Mouse (Mus musculus): ENCODE data around the gene Melk.
A peak's percentile ranks its signal among the peaks of the same experiment; 100 is the strongest.

Gene Melk

DNA sequence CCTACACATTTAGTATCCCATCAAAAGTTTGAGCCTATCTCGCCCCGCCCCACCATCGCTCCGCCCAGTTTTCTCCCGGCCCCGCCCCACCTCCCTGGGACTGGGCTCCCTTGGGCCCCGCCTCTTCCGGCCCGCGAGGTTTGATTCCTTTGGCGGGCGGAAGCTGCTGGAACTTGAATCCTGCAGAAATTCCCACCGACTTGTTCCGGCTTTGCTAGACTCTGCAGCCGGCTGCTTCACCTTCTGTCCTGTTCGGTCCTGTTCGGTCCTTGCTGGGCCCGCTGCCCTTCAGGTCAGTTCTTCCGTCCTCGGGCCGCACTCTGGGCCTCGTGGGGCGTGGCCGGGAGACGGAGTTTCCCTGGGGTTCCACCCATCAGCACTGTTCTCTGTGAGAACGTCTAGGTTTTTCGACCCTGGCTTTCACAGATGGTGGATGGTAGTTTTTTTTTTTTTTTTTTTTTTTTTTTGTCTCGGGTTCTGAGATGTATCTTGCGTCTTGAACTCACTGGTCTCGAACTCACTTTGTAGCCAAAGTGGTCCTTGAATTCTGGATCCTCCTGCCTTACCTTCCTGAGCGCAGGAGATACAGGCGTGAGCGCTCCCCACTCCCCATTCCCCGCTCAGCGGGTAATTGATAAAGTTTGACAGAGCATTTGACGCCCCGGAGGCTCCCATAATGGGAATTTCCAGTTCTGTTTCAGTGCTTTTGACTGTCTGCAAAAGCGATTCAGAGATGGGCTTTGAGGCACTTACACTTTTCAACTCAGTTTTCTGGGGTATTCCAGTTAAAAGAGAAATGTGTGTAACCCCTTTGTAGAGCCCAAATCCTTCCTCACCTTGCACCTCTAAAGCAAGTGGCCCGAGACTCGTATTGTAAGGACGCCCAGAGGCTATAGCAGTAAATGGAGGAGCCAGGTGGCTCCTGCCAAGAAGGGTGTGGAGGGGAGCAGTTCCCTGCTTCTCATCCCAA, at the start of gene Melk:
Gene Melk (plus strand): TSS at position 96 of the 970 bp plus-strand sequence.
- peak; percentile 71 to 76 for DNase-seq

DNA sequence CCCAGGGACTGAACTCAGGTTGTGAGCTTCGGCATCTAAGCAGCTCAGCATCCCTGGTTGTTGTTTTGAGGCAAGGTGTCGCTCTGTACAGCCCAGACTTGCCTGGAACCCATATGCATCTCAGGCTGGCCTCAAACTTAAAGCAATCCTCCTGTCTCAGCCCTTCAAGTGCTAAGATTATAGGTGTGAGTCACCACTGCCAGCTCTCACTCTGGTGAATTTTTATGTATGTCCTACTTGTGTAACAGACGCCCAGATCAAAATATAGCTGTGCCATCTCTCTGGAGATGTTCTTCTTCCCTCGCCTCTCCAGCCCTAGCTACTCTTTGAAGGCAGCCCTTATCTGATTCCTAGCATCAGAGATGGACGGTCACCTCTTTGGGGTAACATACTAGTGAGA, 49.2 kb upstream of the Melk start:
- DNase-seq, result no peak

DNA sequence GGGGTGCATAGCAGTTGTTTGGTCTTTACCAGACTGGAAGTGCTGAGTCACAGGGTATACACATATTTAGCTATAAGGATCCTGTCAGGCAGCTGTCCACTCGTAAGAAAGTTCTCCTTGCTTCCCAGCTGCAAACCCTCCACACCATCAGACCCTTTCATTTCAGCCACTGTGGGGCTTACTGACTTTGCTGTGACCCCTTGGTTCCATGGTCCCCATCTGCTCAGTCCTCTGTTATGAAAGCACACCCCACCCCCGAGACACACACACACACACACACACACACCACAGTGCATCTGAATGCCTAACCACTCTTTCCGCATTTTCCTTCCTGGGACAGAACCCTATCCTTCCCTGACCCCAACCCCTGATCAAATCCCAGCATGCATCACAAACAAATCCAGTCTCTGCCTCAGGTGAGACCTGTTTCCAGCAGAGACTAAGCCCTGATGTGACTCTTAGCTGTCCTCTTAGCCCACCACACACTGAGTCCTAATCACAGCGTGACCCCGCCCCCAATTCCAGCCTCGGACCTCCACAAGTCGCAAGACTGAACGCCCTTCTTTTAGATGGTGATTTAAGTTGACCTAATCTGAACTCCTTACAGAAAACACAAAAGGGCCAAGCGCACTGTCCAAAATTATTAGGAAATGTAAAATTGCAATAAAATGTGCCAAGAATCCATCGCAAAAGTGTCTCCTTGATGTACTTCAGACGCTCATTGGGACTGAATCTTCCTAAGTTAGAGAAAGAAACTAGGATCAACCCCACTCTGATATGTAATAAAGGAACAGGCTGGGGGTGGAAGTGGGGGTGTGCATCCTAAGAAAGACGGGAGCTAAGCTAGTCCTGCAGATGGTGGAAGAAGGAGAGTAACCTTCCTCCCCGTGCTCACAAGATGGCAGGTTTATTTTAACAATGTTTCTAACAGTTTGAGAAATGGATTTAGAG, 48.4 kb upstream of the Melk start:
- DNase-seq, result no peak

DNA sequence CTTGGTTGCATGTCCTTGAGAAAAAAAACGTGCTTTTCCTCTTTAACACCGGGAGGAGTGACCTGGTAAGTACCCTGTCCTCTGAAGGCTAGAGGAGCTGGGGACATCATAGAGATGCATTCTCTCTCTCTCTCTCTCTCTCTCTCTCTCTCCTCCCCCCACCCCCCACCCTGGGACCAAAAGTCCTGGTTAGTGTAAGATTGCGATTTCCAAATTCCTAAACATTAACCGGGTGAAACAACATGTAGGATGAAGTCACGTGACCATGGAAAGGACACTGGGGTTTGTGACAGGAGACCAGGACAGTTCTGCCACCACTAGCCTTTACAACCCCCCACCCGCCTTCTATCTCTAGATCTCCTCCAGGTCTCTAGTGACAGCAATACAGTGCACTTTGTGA, 47.5 kb upstream of the Melk start:
- no peak for DNase-seq

DNA sequence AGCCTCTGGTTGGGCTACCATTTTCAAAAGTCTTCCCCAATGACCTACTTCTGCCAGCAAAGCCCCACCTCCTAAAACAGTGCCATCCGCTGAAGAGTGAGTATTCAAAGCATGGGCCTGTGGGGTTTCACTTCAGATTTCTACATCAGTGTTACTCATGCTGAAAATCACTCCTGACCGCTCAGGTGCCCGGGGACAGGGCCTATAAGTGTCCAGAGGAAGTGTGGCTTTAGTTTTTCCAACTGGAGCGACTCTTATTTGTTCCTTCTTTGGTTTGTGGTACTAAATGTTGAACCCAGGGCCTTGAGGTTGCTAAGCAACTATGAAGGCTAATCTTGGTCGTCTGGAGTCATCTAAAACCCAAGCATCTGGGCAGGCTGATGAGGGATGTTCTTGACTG, 46.1 kb upstream of the Melk start:
- no peak for DNase-seq

DNA sequence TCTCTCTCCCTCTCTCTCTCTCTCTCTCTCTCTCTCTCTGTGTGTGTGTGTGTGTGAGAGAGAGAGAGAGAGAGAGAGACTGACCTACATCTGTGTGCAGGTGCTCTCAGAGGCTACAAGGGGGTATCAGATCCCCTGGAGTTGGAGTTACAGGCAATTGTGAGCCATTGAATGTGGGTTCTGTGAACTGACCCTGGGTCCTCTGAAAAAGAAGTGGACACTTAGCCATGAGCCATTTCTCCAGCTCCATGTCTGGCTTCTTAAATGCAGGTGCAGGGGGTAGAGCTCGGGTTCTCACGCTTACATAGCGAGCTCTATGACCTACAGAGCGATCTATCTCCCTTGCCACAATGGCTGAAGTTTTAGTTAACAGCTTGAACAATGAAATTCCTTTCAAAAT, 41.5 kb upstream of the Melk start:
- no peak for DNase-seq

DNA sequence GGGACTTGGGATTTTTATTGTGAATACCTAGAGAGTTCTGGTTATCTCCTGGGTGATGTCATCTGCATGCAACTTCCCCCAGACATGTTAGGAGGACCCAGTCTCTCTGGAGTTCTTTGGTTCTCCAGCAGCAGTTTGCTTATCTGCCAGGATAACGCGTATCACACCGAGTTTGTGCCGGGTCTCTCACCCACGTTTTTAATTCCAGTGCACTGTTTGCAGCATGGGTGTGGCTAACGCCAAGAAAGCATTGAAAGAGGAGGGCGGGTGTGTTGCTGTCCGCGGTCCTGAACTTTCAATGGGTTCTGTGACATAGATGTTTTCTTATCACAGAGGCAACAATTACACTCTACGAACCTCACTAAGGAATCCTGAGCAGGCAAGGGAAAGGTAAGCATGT, 40.4 kb upstream of the Melk start:
- DNase-seq, result peak; percentile 45 to 54

DNA sequence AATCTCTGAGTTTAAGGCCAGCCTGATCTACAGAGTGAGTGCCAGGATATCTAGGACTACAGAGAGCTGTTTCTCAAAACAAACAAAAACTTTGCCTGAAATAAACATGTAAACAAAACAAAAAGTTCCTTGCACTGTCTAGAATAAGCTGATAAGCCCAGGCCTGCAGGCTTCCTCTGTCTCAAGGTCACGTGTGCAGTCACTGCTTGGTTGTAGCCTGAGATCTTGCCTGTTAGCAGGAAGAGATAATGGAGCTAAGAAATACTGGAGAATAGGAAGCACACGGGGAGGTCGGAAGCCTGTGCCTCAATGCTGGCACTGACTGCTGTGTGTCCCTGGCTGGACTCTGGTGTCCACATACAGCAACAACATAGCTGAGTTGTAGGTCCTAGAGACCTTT, 35.2 kb upstream of the Melk start:
- no peak for DNase-seq

DNA sequence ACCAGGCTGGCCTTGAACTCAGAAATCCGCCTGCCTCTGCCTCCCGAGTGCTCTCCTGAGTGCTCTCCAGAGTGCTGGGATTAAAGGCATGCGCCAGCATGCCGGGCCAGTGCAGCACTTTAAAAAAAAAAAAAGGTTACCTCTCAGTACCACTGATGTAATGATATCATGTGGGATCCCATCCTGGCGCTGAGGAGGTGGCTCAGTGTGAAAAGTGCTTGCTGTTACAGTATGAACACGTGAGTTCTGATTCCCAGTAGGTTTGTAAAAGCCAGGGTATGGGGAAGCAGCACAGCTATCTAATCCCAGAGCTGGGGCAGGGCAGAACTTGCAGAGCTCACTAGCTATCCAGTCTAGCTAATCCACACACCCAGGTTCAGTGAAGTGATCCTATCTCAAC, 33.2 kb upstream of the Melk start:
- DNase-seq, result no peak

DNA sequence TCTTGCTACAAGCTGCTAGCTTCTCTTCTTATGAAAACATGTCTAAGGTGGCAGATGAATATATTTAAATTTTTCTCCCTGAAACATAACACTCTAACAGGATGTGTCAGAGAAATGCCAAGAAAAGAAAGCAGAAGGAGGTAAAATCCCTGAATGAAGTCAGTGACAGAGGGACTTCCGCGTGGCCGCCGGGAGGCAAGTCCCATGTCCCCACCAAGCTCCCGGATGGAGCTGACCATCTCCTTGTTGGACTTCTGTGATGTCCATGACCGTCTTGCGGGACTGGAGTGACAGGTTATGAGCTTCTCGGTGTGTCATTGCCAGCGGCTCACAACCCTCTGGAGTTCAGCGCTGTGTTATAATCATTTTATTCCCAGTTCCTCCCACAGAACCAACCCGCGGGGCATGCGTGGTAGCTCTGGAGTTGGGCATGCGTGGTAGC, 31.3 kb upstream of the Melk start:
- DNase-seq, result no peak

DNA sequence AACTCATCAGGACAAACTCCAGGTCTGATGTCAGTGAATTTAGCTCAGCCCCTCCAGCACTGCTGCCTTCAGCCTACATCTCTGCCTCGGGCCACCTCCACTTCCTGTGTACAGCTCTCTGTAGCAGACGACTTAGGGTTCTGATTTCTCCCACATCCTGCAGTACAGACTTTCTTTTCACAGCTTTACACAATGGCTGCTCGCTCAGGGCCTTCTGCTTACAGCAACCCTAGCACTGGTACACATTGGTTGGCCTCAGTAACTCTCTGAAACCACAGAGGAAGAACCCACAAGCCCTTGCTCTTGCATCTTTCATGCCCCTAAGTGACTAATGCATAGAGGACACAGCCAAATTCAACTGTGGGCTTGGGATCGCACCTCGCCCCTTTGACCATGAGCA, 29.5 kb upstream of the Melk start:
- peak; percentile 24 to 39 for DNase-seq

DNA sequence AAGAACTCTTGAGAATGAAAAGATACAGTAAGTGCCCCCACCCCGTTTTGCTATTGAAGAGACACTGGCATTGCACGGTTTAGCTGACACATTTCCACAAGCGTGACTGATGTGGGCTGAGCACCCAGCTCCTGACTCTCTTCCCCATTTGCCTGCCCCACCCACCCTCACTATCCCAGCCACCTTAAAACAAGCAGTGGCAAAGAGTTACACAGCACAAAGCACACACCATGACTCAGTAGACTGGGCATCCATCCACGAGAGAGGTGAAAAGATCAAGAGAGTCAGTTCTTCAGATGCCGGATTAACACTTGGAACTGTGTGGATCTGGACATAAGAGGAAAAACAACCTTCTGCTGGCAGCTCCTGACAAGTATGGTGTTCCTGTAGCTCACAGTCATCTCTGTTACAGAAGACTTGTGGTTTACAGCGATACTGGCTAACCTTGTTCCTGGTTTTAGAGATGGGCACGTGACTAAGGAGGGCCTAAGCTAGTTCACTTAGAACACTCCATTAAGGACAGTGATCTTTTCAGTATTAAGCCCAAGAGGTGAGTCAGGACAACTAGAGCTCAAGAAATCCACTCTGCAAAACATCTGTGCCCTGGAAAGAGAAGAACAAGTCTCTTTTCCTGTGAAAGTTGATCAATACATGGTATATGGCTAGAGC, 18.9 kb upstream of the Melk start:
- DNase-seq, result no peak

DNA sequence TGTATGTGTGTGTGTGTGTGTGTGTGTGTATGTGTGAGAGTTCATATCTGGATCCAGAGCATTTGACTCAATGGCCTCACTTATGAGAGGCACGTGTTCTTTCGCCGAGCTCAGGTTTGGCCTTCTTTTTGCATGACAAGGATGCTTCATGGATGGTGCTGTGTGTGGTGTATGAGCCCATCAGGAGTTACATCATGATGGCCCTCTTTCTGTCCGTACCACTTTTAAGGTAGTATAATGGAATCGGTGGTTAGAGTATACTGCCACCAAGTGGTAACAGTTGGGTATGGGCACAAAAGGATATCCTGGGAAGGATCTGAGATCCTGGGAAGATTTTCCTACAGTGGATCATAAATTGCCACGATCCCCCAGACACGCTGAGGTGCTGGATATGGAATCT, 8.1 kb upstream of the Melk start:
- peak in 1 of 2 experiments; percentile 4 for DNase-seq

DNA sequence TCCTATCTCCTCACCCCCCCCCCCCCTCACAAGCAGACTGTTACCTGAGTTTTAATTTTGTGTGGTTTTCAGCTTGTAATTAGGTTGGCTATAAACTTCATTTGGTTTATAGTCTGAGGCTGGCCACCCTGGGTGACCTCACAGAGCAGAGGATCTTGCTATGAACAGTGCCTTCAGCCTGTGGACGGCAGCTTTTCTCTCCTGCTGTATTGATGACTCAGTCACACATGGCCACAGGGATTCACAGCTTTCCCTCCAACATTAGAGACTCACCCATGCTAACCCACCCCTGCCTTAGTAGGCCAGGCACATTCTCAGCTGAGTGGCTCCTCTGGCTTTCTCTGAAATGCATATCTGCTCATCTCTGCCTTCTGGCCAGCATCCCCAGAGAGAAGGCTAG, 4.8 kb upstream of the Melk start:
- no peak for DNase-seq

DNA sequence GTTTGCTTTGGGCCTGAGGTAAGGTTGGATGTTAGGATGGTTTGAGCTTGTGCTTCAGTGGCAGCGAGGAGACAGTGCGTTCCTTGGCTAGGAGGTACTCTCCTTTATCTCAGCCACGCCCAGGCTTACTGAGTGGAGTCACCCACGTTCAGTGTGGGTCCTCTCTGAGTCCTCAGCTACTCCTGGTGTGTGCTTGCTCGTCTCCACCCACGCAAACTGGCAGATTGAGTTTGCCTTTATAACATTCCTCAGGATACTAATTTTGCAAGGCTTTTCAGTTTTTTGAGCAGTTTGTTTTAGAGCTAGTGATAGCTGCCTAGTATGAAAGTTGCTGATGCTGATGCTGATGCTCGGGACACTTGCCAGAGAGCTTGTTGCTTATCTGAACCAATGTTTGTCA, 5.9 kb downstream of the Melk start:
- DNase-seq, result no peak

DNA sequence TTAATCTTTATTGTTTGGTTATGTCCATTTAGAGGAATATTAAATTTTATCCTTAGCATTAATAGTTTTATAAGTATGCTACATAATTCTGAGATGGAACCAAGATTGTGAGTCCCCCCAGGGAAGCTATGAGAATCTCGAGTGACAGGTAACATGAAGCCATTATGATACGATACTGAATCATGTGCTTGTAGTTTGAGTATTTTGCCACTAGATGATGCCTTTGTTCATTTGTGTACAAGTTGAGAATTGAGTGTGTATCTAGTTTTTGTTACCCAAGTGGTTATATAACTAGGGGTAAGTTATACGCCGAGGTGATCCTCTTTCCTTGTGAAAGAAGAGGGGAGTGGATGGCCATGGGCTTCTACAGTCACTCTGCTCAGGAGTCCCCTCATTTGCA, 9.8 kb downstream of the Melk start:
- no peak for DNase-seq

DNA sequence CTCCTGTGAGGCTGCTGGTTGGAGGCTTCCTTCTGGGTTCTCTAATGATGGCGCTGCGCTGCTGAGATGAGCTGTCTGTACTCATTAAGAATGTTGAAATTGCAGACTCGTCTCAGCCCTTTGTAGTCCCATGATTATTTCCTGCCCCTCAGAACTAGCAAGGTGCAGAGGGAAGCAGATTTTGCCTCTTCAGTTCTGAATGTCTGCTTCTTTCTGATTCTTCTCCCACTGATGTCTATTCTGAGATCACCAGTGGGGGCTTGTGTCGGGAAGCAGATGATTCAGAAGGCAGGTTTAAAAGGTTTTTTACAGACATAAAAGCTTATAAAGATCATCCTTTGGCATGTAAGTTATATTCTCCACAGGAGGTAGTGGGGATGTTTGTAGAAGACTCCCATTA, 10.2 kb downstream of the Melk start:
- no peak for DNase-seq

DNA sequence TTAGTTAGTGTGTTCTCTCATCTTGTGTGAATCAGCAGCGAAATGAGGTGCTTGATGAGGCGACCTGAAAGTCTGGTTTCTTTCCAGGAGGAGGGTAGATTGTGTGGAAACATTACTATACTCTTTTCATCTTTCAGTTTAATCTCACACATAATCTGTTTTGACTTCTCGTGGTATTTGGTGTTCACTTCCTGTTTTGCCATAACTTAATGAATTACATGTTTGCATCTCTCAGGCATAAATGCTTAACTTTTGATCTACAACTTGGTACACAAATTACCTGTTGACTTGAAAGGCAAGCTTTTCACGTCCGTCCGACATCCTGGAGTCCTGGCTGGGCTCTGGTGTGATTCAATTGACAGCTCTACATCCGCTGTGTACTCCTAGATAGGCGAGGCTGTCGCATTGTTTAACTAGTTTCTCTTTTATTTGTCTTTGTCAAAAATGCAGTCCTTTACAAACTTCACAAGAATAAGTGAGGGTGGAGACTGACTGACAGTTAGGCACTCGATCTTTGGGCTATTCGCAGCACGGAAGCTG, 15.7 kb downstream of the Melk start:
- DNase-seq, result no peak

DNA sequence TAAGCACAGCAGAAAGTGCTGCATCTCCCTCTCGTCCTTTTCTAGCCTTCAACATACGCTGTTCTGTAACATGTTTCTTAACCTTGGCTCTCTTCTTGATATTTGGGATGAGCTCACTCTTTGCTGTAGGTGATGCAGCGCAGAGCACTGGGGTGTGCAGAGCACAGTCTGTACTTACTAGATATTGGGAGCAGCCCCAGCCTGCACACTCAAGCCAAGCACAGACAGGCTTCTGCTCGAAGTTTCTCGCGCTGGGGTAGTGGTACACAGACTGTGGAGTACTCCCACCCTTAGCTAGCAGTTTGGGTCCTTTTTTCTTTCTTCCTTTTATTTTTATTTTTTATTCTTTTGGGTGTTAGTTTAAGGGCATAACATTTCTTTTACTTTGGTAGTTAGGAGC, 19.8 kb downstream of the Melk start:
- DNase-seq, result no peak

DNA sequence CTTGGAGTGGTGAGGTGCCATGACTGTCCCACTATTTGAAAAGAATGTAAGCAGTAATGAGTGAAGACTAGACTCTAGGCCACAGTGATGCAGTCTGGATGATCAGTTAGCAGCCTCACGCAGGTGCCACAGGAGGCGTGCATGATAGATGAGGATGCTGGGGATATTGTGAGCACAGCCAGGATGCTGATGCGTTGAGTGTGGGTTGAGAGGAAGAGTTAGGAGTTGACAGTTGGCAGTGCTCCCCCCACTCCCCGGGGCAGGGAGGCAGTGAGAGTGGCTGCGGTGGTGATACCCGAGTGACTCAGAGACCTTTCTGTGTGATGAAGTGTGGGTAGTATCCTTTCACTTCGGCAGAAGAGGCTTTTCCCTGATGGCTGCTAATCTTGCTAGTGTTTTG, 21.4 kb downstream of the Melk start:
- no peak for DNase-seq

DNA sequence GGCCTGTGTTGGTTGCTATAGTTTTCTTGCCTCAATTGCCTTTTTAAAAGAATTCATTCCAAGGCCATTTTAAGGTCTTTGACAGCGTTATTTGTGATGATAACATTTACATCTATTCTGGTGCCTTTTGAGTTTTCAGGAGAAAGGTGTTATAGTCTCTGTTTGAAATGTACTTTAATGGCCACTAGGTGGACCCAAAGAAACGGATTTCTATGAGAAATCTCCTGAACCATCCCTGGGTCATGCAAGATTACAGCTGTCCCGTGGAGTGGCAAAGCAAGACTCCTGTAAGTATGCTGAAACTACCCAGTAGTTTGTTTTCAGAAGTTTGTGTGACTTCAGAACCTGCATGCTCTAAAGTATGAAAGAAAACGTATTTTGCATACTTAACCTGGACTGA, 24.8 kb downstream of the Melk start:
- no peak for DNase-seq

DNA sequence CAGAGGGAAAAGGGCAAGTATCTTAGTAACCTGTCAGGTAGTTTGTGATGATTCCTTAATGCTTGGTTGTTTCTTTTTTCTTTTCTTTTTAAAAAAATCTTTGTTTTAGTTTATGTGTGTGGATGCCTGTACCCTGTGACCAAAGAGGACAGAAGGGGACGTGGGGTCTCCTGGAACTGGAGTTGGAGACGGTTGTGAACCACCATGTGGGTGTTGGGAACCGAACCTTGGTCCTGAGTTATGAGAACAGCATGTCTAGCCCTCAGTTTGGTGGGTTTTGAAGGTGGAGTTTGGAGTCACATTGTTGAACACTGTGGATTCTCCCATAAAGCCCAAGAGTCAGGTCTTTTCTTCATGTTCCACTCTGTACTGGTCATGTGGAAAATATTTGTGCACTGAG, 26.0 kb downstream of the Melk start:
- no peak for DNase-seq

DNA sequence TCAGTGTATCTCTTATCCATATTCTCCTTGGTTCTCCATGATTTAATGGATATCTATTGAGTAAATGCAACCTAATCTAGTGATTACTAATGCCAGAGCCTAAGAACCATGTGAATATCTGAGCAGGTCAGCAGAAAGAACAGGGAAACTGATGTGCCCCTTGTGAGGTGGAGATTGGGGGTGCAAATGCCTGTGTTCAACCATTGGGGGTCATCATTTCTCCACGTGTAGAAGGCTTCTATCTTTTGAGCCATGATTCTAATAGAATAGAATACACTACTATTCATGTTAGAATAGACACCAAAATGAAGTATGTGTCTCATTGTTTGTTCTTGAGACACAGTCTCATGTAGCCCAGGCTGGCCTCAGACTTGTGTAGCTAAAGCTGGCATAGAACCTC, 27.3 kb downstream of the Melk start:
- no peak for DNase-seq

Data from thymus, postnatal 36 days (tissue).